Mouse (Mus musculus): ENCODE measurements around the gene Eya2. TPM values are rescaled to one million over a fixed set of nuclear protein-coding genes. Genes with fewer than 3 reads are reported as not detected.

The Eya2 gene
- polyA plus RNA-seq, 1 experiment from 2014 or later: 3.2 TPM

DNA sequence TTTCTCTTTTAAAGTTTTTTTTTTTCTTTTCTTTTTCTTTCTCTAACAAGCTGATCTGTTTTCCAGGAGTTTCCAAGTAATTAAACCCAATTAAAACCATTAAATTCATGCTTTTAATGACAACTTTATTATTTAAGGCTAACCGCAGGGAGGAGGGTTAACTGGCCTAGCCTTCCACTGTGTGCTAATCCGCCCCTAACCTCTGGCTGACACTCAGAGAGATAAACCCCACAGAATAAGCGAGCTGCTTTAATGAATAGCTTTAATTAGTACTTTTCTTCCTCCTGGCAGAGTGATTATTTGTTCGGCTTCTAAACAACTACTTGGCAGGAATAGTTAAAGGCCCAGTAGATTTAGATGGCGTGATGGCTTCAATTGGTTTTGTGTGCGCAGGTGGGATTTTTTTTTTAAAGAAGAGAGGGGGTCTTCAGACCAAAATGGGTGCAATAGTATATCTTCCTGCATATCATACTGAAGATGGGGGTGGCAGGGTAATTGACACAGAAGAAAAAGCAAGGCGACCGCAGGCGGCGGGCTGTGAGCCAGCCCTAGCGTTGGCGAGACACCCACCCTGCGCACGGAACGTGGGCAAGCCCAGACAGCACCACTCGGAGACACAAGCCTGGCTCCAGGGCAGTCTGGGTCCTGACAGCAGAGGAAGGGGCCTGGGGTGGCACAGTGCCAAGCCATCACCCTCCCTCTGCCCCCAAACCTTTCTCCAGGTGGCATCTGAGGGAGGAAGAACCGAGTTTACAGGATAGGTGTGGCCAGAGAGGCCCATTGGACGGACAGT lies 150.7 kb downstream of the Eya2 start:
- H3K4me3 ChIP-seq (replicated peaks; ENCODE audit: low read depth, low read length): no peak overlapping the region
- H3K27ac ChIP-seq (replicated peaks; ENCODE audit: low read depth, low read length): no peak overlapping the region
- H3K4me2 ChIP-seq (ENCODE audit: low read length): no peak overlapping the region
- WGBS: 45% methylated on average over 18 of the region's 18 CpGs
- no peaks in the 10 kb centered on the region for H3K36me3 ChIP-seq (ENCODE audit: control insufficient read depth, insufficient read depth, low read length)
- ATAC-seq (ENCODE audit: low FRiP score, low TSS enrichment) (no peak), DNase-seq (peak; percentile 56)
- peaks cover 25% of the 10 kb centered on the region for H3K4me1 ChIP-seq (ENCODE audit: control insufficient read depth, insufficient read depth, low read length)
- H3K27me3 ChIP-seq (ENCODE audit: control insufficient read depth, insufficient read depth, low read length): no peaks in the 10 kb centered on the region
- no peaks in the 10 kb centered on the region for H3K9me3 ChIP-seq (ENCODE audit: control insufficient read depth, low read length)
- H3K9ac ChIP-seq (replicated peaks; ENCODE audit: low read length): no peak overlapping the region

DNA sequence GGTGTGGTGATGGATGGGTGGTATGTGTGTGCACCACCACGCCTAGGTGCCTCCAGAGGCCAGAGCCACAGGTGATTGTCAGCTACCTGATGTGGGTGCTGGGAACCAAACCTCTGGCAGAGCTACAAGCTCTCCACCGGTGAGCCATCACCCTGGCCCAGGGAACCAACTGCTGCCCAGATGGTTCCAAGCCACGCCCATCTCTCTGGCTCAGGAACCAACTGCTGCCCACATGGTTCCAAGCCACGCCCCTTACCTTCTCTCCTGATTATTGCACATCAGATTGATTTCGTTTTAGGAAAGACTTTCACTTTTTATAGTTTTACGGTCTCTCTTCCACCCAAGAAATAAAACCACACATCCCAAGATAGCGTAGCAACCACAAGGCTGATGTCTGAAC lies 153.1 kb downstream of the Eya2 start:
- ATAC-seq (ENCODE audit: low FRiP score, low TSS enrichment): no peak
- Histone ChIP-seq H3K9me3 (ENCODE audit: control insufficient read depth, low read length) (no peaks in the 10 kb centered on the region), H3K4me3 (replicated peaks; ENCODE audit: low read depth, low read length) (no peak overlapping the region), H3K9ac (replicated peaks; ENCODE audit: low read length) (no peak overlapping the region), H3K4me1 (ENCODE audit: control insufficient read depth, insufficient read depth, low read length) (peaks cover 10% of the 10 kb centered on the region; the same call in 1 of the 2 replicates), H3K27me3 (ENCODE audit: control insufficient read depth, insufficient read depth, low read length) (no peaks in the 10 kb centered on the region), H3K36me3 (ENCODE audit: control insufficient read depth, insufficient read depth, low read length) (no peaks in the 10 kb centered on the region), H3K27ac (replicated peaks; ENCODE audit: low read depth, low read length) (no peak overlapping the region), H3K4me2 (ENCODE audit: low read length) (no peak overlapping the region)
- 55% methylated on average over 7 of the region's 7 CpGs for WGBS
- DNase-seq: no peak

DNA sequence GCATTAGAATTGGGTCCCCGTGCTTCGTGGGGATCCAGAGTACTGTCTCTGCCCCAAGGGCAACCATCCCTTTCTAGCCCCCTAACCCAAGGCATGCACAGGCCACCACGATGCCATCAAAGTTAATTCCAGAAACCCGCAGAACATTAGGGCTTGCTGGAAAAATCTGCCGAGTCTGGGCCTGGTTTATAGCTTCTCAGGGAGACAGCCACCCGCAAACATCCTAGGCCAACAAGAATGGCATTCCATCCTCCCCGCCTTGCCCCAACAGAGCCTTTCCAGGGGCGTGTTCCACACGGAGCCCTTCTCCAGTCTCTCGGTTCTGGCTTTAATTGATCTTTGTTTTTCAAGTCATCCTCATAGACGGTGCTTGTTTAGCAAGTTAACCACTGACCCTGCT lies 153.6 kb downstream of the Eya2 start:
- DNase-seq (no peak), ATAC-seq (ENCODE audit: low FRiP score, low TSS enrichment) (no peak)
- Histone ChIP-seq H3K9me3 (ENCODE audit: control insufficient read depth, low read length) (no peaks in the 10 kb centered on the region), H3K36me3 (ENCODE audit: control insufficient read depth, insufficient read depth, low read length) (no peaks in the 10 kb centered on the region), H3K4me2 (ENCODE audit: low read length) (no peak overlapping the region), H3K27me3 (ENCODE audit: control insufficient read depth, insufficient read depth, low read length) (no peaks in the 10 kb centered on the region), H3K4me1 (ENCODE audit: control insufficient read depth, insufficient read depth, low read length) (peaks cover 10% of the 10 kb centered on the region; the same call in 1 of the 2 replicates), H3K27ac (replicated peaks; ENCODE audit: low read depth, low read length) (no peak overlapping the region), H3K4me3 (replicated peaks; ENCODE audit: low read depth, low read length) (no peak overlapping the region), H3K9ac (replicated peaks; ENCODE audit: low read length) (no peak overlapping the region)
- WGBS: 16% methylated on average over 11 of the region's 11 CpGs

DNA sequence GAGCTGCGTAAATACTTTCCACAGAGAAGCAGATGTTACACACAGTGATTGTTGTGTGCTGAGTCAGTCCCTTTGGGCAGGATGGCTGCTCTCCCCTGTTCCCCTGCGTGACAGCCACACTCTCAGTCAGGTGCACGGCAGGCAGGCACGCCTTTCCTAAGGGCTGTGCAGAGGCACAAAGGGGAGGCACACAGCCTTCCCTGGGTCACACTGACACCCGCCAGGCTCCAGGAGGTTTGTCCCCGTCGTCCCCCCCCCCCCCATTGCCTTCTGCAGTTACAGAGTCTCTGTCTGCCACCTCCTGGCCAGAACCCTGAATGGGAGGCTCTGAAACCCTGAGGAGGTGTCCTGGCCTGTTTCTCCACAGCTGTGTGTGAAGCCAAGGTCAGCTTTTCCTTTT lies 156.2 kb downstream of the Eya2 start:
- Histone ChIP-seq H3K4me2 (ENCODE audit: low read length) (no peak overlapping the region), H3K4me1 (ENCODE audit: control insufficient read depth, insufficient read depth, low read length) (no peaks in the 10 kb centered on the region; the same call in 1 of the 2 replicates), H3K27ac (replicated peaks; ENCODE audit: low read depth, low read length) (no peak overlapping the region), H3K36me3 (ENCODE audit: control insufficient read depth, insufficient read depth, low read length) (no peaks in the 10 kb centered on the region), H3K9me3 (ENCODE audit: control insufficient read depth, low read length) (no peaks in the 10 kb centered on the region), H3K4me3 (replicated peaks; ENCODE audit: low read depth, low read length) (no peak overlapping the region), H3K27me3 (ENCODE audit: control insufficient read depth, insufficient read depth, low read length) (no peaks in the 10 kb centered on the region), H3K9ac (replicated peaks; ENCODE audit: low read length) (no peak overlapping the region)
- DNase-seq (peak; percentile 53), ATAC-seq (ENCODE audit: low FRiP score, low TSS enrichment) (no peak)
- 21% methylated on average over 7 of the region's 7 CpGs for WGBS

DNA sequence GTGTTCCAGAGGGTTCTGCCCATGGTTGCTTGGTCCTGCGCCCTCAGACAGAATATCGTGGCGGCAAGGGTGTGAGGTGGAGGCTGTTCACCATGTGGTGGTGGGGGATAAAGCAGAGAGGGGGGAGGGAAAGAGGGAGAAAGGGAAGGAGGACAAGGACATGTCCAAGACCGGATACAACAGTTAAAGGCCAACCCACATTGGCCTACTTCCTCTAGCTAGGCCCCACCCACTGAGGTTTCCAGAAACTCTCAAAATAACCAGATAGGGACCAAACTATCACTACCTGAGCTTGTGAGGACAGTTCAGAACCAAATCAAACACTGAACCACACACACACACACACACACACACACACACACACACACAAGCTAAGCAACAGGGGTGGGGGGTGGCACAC lies 157.9 kb downstream of the Eya2 start:
- Histone ChIP-seq H3K4me1 (ENCODE audit: control insufficient read depth, insufficient read depth, low read length) (peaks cover 2% of the 10 kb centered on the region; the same call in 1 of the 2 replicates), H3K27me3 (ENCODE audit: control insufficient read depth, insufficient read depth, low read length) (no peaks in the 10 kb centered on the region), H3K9ac (replicated peaks; ENCODE audit: low read length) (no peak overlapping the region), H3K36me3 (ENCODE audit: control insufficient read depth, insufficient read depth, low read length) (no peaks in the 10 kb centered on the region), H3K4me2 (ENCODE audit: low read length) (no peak overlapping the region), H3K27ac (replicated peaks; ENCODE audit: low read depth, low read length) (no peak overlapping the region), H3K4me3 (replicated peaks; ENCODE audit: low read depth, low read length) (no peak overlapping the region), H3K9me3 (ENCODE audit: control insufficient read depth, low read length) (no peaks in the 10 kb centered on the region)
- WGBS: 90% methylated on average over 4 of the region's 4 CpGs
- DNase-seq: no peak
- no peak for ATAC-seq (ENCODE audit: low FRiP score, low TSS enrichment)

DNA sequence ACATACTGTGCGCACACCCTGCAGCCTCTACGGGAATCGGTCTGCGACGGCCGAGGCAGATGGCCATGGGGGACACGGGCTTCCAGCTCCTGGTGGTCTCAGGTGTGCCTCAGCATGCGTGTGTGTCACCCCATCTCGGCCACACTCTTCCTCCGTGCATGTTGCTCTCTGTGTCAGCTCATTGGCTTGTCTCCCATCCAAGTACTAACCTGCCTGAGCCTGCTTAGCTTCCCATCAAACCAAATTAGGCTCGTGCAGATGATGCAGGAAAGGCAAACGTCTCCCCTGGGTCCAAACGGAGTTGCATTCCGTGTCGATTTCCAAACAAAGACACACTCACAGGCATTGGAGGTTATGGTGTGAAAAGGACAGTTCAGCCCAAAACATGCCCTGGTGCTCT lies 163.0 kb downstream of the Eya2 start:
- H3K9ac ChIP-seq (replicated peaks; ENCODE audit: low read length): no peak overlapping the region; the same call in 1 of the 2 replicates
- no peaks in the 10 kb centered on the region for H3K9me3 ChIP-seq (ENCODE audit: control insufficient read depth, low read length)
- no peaks in the 10 kb centered on the region for H3K27me3 ChIP-seq (ENCODE audit: control insufficient read depth, insufficient read depth, low read length)
- H3K4me1 ChIP-seq (ENCODE audit: control insufficient read depth, insufficient read depth, low read length): peaks cover 12% of the 10 kb centered on the region; the same call in 1 of the 2 replicates
- 51% methylated on average over 15 of the region's 15 CpGs for WGBS
- DNase-seq (peak; percentile 61), ATAC-seq (ENCODE audit: low FRiP score, low TSS enrichment) (no peak)
- H3K36me3 ChIP-seq (ENCODE audit: control insufficient read depth, insufficient read depth, low read length): no peaks in the 10 kb centered on the region
- no peak overlapping the region for H3K4me3 ChIP-seq (replicated peaks; ENCODE audit: low read depth, low read length)
- no peak overlapping the region for H3K4me2 ChIP-seq (ENCODE audit: low read length)
- no peak overlapping the region for H3K27ac ChIP-seq (replicated peaks; ENCODE audit: low read depth, low read length)

DNA sequence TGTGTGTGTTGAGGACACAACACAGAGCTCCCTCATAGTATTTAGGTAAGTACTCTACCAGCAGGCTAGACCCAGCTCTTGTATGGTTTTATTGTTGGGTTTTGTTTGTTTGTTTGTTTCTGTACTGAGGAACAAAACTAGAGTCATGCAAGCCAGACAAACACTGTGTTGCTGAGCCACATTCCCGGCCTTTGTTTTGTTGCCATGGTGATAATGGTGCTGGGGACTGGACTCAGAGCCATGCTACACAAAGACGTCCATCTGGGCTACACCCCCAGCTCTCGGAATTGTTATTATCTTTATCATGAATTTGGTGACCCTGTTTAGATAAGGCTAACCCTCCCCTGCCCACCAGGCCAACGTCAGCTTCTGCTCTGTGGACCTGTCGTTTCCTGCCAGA lies 163.7 kb downstream of the Eya2 start:
- no peak overlapping the region for H3K27ac ChIP-seq (replicated peaks; ENCODE audit: low read depth, low read length)
- peaks cover 12% of the 10 kb centered on the region; the same call in 1 of the 2 replicates for H3K4me1 ChIP-seq (ENCODE audit: control insufficient read depth, insufficient read depth, low read length)
- 14% methylated on average over 5 of the region's 5 CpGs for WGBS
- H3K4me3 ChIP-seq (replicated peaks; ENCODE audit: low read depth, low read length): no peak overlapping the region
- H3K36me3 ChIP-seq (ENCODE audit: control insufficient read depth, insufficient read depth, low read length): no peaks in the 10 kb centered on the region
- no peak overlapping the region for H3K9ac ChIP-seq (replicated peaks; ENCODE audit: low read length)
- no peaks in the 10 kb centered on the region for H3K9me3 ChIP-seq (ENCODE audit: control insufficient read depth, low read length)
- DNase-seq (peak; percentile 73), ATAC-seq (ENCODE audit: low FRiP score, low TSS enrichment) (0 out of 2 replicates have a peak, but pooled peaks have one; percentile 17)
- H3K4me2 ChIP-seq (ENCODE audit: low read length): no peak overlapping the region
- H3K27me3 ChIP-seq (ENCODE audit: control insufficient read depth, insufficient read depth, low read length): no peaks in the 10 kb centered on the region

DNA sequence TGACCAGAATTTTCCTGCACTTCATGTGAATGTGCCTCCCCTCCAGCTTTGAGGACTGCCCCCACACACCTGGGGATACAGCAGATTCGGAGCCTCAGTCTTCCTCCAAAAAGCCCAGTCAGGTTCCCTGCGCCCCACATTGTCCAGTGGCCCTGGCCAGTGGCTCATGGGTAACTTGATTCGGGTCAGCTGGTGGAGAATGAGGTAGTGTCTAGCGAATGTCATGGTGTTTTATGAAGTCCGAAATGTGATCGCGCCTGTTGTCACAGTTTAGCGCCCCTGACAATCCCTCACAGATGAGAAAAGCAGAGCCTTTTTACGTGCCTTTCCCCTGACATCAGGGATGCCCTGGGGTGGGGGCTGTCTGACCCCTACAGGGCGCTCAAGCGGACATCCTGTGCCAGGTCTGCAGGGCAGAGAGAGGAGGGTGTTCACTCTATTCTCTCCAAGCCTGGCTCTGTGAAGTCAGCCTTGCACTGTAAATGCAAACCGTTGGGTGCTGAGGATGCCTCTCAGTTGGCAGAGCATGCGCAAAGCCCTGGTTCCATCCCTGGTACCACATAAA lies 164.7 kb downstream of the Eya2 start:
- ATAC-seq (ENCODE audit: low FRiP score, low TSS enrichment) (no peak), DNase-seq (no peak)
- no peak overlapping the region for H3K9ac ChIP-seq (replicated peaks; ENCODE audit: low read length)
- no peak overlapping the region for H3K4me2 ChIP-seq (ENCODE audit: low read length)
- H3K9me3 ChIP-seq (ENCODE audit: control insufficient read depth, low read length): no peaks in the 10 kb centered on the region
- H3K36me3 ChIP-seq (ENCODE audit: control insufficient read depth, insufficient read depth, low read length): no peaks in the 10 kb centered on the region
- no peaks in the 10 kb centered on the region for H3K27me3 ChIP-seq (ENCODE audit: control insufficient read depth, insufficient read depth, low read length)
- H3K4me1 ChIP-seq (ENCODE audit: control insufficient read depth, insufficient read depth, low read length): peaks cover 12% of the 10 kb centered on the region; the same call in 1 of the 2 replicates
- no peak overlapping the region for H3K4me3 ChIP-seq (replicated peaks; ENCODE audit: low read depth, low read length)
- WGBS: 76% methylated on average over 13 of the region's 13 CpGs
- H3K27ac ChIP-seq (replicated peaks; ENCODE audit: low read depth, low read length): no peak overlapping the region

Measured in midbrain, embryonic 14.5 days (tissue).